Comparison of ENCODE assay signal across 9 mouse cellular contexts in the genomic region with DNA sequence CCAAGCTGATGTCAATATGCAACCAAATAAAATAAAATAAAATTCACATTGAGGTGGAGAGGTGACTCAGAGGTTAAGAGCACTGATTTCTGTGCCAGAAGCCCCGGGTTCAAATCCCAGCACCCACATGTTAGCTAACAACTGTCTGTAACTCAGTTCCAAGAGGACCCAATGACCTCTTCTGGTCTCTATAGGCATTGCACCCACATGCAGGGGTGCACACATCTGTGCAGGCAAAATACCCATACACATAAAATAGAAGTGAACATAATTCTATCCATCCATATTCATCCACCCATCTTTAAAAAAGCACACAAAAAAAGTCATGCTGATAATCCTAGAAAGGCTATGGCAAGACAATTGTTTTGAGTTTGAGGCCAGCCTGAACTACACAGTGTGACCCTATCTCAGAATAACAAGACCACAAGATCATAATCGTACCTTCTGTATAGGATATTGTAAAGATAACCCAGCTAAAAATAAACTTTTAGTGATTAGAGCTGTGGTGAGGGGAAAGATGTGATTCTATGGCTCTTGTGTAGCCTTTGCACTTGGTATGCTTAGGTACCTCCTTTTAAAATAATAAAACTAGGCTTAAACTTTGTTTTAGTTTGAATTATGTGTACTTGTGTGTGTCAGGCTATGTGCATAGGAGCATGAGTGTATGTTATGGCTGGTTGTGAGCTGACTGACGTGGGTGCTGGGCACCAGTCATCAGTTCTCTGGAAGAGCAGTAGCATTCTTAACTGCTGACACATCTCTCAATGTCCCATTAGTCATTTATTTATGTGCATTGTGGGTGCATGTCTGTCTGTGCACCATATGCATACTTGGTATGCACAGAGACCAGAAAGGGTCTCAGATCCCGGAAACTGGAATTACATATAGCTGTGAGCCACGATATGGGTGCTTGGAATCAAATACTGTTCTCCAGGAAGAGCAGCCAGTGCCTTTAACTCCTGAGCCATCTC. TPM values are rescaled to one million over a fixed set of nuclear protein-coding genes. Genes with fewer than 3 reads are reported as not detected.
DNase-seq lines count a peak whose midpoint lies in the region; ATAC-seq and TF ChIP-seq lines count a peak whose summit lies in the region.
"Had no signal": no experiment of that assay in that cellular context is flagged by ENCODE, and none has a peak within 500 bp of the region (broad histone marks: within the 10 kb centered on the region; RNA-seq: fewer than 3 reads in every experiment).

No protein-coding gene starts in this region.

- H3K27ac ChIP-seq in intestine, postnatal 0 days (ENCODE audit: low read depth, low read length) = no peak overlapping the region
- H3K27ac ChIP-seq in intestine, embryonic 16.5 days (ENCODE audit: low read length) = no peak overlapping the region
- H3K27ac ChIP-seq in hindbrain, embryonic 11.5 days (ENCODE audit: low read depth, low read length) = peak overlapping the region; percentile 31; the same call in 1 of the 2 replicates
- H3K27ac ChIP-seq in midbrain, embryonic 13.5 days = peak overlapping the region; percentile 2; the same call in 1 of the 2 replicates

- no peak overlapping the region for H3K4me3 ChIP-seq in intestine, postnatal 0 days (ENCODE audit: low read depth, low read length)
- H3K4me3 ChIP-seq in intestine, embryonic 16.5 days (ENCODE audit: low read length) = no peak overlapping the region
- H3K4me3 ChIP-seq in hindbrain, embryonic 11.5 days (ENCODE audit: low read depth, low read length) = no peak overlapping the region
- H3K4me3 ChIP-seq in midbrain, embryonic 13.5 days (replicated peaks) = no peak overlapping the region

- DNase-seq in Muller cell, postnatal 12 days (ENCODE audit: inconsistent ontology term) = peak; percentile 36
- DNase-seq in hindbrain, embryonic 11.5 days (ENCODE audit: low spot score) = no peak
- DNase-seq in thymus, postnatal 10 days (ENCODE audit: low spot score in 2 of 2) = no peak
- DNase-seq in cerebellum, postnatal 4 days (ENCODE audit: low spot score in 2 of 2) = no peak

- TF ChIP-seq CTCF in intestine, postnatal 0 days (IDR thresholded peaks at IDR 0.05; ENCODE audit: low read depth) = peak; percentile 20; the same call in 1 of the 2 replicates

- H3K4me2 ChIP-seq in intestine, postnatal 0 days (replicated peaks; ENCODE audit: low read depth) = peak overlapping the region; percentile 64; the same call in 1 of the 2 replicates
- no peak overlapping the region; the same call in 1 of the 2 replicates for H3K4me2 ChIP-seq in intestine, embryonic 16.5 days (ENCODE audit: low read depth, low read length)
- H3K4me2 ChIP-seq in hindbrain, embryonic 11.5 days (replicated peaks; ENCODE audit: low read depth, low read length) = no peak overlapping the region
- no peak overlapping the region for H3K4me2 ChIP-seq in midbrain, embryonic 13.5 days (replicated peaks)

- WGBS in intestine, postnatal 0 days = 75% methylated on average over 5 of the region's 5 CpGs
- WGBS in intestine, embryonic 16.5 days = 83% methylated on average over 5 of the region's 5 CpGs
- WGBS in hindbrain, embryonic 11.5 days = 82% methylated on average over 5 of the region's 5 CpGs
- 89% methylated on average over 5 of the region's 5 CpGs for WGBS in midbrain, embryonic 13.5 days

- no peaks in the 10 kb centered on the region for H3K4me1 ChIP-seq in intestine, postnatal 0 days (replicated peaks; ENCODE audit: control insufficient read depth, insufficient read depth, low read length)
- peaks cover 7% of the 10 kb centered on the region; the same call in 1 of the 2 replicates for H3K4me1 ChIP-seq in intestine, embryonic 16.5 days (ENCODE audit: control insufficient read depth, insufficient read depth, low read length)
- peaks cover 5% of the 10 kb centered on the region; the same call in 1 of the 2 replicates for H3K4me1 ChIP-seq in hindbrain, embryonic 11.5 days (replicated peaks; ENCODE audit: control insufficient read depth, insufficient read depth, low read length)
- peaks cover 22% of the 10 kb centered on the region for H3K4me1 ChIP-seq in midbrain, embryonic 13.5 days (replicated peaks)

- no peak for ATAC-seq in intestine, postnatal 0 days
- ATAC-seq in intestine, embryonic 16.5 days = no peak
- no peak for ATAC-seq in hindbrain, embryonic 11.5 days (ENCODE audit: low FRiP score)
- no peak for ATAC-seq in midbrain, embryonic 13.5 days
- no peak for ATAC-seq in granulocyte monocyte progenitor cell, adult 5-6 weeks (replicated peaks; ENCODE audit: poor library complexity, severe bottlenecking)

- H3K27me3 ChIP-seq in intestine, postnatal 0 days (replicated peaks; ENCODE audit: control insufficient read depth, insufficient read depth, low read length) = no peaks in the 10 kb centered on the region
- no peaks in the 10 kb centered on the region for H3K27me3 ChIP-seq in intestine, embryonic 16.5 days (replicated peaks; ENCODE audit: control insufficient read depth, insufficient read depth, low read length)
- no peaks in the 10 kb centered on the region for H3K27me3 ChIP-seq in hindbrain, embryonic 11.5 days (ENCODE audit: control insufficient read depth, insufficient read depth, low read length)
- H3K27me3 ChIP-seq in midbrain, embryonic 13.5 days = no peaks in the 10 kb centered on the region

- H3K9ac ChIP-seq in intestine, postnatal 0 days (ENCODE audit: low read depth, low read length) = no peak overlapping the region
- H3K9ac ChIP-seq in intestine, embryonic 16.5 days (ENCODE audit: low read depth, low read length) = no peak overlapping the region
- H3K9ac ChIP-seq in hindbrain, embryonic 11.5 days (ENCODE audit: low read depth, low read length) = no peak overlapping the region
- no peak overlapping the region for H3K9ac ChIP-seq in midbrain, embryonic 13.5 days (replicated peaks)

- H3K36me3 ChIP-seq in intestine, postnatal 0 days (ENCODE audit: control insufficient read depth, insufficient read depth) = peaks cover 17% of the 10 kb centered on the region; the same call in 1 of the 2 replicates
- H3K36me3 ChIP-seq in intestine, embryonic 16.5 days (ENCODE audit: control insufficient read depth, insufficient read depth, low read length) = no peaks in the 10 kb centered on the region
- H3K36me3 ChIP-seq in hindbrain, embryonic 11.5 days (ENCODE audit: control insufficient read depth, insufficient read depth, low read length) = no peaks in the 10 kb centered on the region
- H3K36me3 ChIP-seq in midbrain, embryonic 13.5 days = peaks cover 18% of the 10 kb centered on the region

- no peaks in the 10 kb centered on the region for H3K9me3 ChIP-seq in intestine, postnatal 0 days (ENCODE audit: control insufficient read depth)
- H3K9me3 ChIP-seq in intestine, embryonic 16.5 days (ENCODE audit: control insufficient read depth, low read length) = no peaks in the 10 kb centered on the region
- H3K9me3 ChIP-seq in hindbrain, embryonic 11.5 days (ENCODE audit: control insufficient read depth, low read length) = no peaks in the 10 kb centered on the region
- H3K9me3 ChIP-seq in midbrain, embryonic 13.5 days = no peaks in the 10 kb centered on the region

RNA-seq across cellular contexts. Expression of gene Rars, which starts 3.1 kb away (rescaled TPM):
- polyA plus RNA-seq in intestine, postnatal 0 days (2015; fragmentation: Nextera tagmentation; extraction: Ambion mirVana) = 82.3 and 82.7 TPM in 2 replicates
- 132 and 139 TPM in 2 replicates for polyA plus RNA-seq in intestine, embryonic 16.5 days (2015; fragmentation: Nextera tagmentation; extraction: Ambion mirVana)
- 106 and 116 TPM in 2 replicates for polyA plus RNA-seq in hindbrain, embryonic 11.5 days (2014; fragmentation: Nextera tagmentation; extraction: Ambion mirVana)
- 74.0 and 80.0 TPM in 2 replicates for polyA plus RNA-seq in midbrain, embryonic 13.5 days (2015; fragmentation: Nextera tagmentation; extraction: Ambion mirVana)
- 111 and 133 TPM in 2 replicates for total RNA-seq in granulocyte monocyte progenitor cell, adult 5-6 weeks (2014; fragmentation: Nextera tagmentation)
- total RNA-seq in granulocyte monocyte progenitor cell, adult 5-6 weeks (2017) = 120 and 124 TPM in 2 replicates

RNA-seq across cellular contexts. Expression of gene Fbll1, which starts 38.8 kb away (rescaled TPM):
- polyA plus RNA-seq in intestine, postnatal 0 days (2015; fragmentation: Nextera tagmentation; extraction: Ambion mirVana) = 0.58 and 0.69 TPM in 2 replicates
- 0.11 TPM in 1 of 2 replicates, not detected in the other for polyA plus RNA-seq in intestine, embryonic 16.5 days (2015; fragmentation: Nextera tagmentation; extraction: Ambion mirVana)
- 4.5 and 4.6 TPM in 2 replicates for polyA plus RNA-seq in hindbrain, embryonic 11.5 days (2014; fragmentation: Nextera tagmentation; extraction: Ambion mirVana)
- 8.6 and 13.2 TPM in 2 replicates for polyA plus RNA-seq in midbrain, embryonic 13.5 days (2015; fragmentation: Nextera tagmentation; extraction: Ambion mirVana)
- total RNA-seq in granulocyte monocyte progenitor cell, adult 5-6 weeks (2014; fragmentation: Nextera tagmentation) = not detected in 2 replicates
- total RNA-seq in granulocyte monocyte progenitor cell, adult 5-6 weeks (2017) = not detected in 2 replicates
- polyA plus RNA-seq: kidney, embryonic 14.5 days had no signal

Comparison
In these comparisons a context has a peak if more than half of its experiments do, and no peak if none do; other contexts are left out.
1. H3K27ac ChIP-seq: peak in hindbrain, embryonic 11.5 days (single experiment) and midbrain, embryonic 13.5 days (single experiment); none in intestine, postnatal 0 days (single experiment) and intestine, embryonic 16.5 days (single experiment).